Mouse (Mus musculus): Measurements from ENCODE around the gene Vmn1r210. TPM values are rescaled to one million over a fixed set of nuclear protein-coding genes. Genes with fewer than 3 reads are reported as not detected.
"Not testable (repeated sequence)": the region's sequence is repeated elsewhere in the genome, so short reads cannot be mapped to it uniquely, and the experiment has no call there.

Vmn1r210 gene
- total RNA-seq (2021), result not detected
- long read RNA-seq, experiment 1, result 0 reads
- long read RNA-seq, experiment 2, result 0 reads

GRCm38 (mm10) chr13:22831248-22831647 is at the start of gene Vmn1r210:
TSS of gene Vmn1r210 (minus strand) at chr13:22831348.
- DNase-seq (ENCODE audit: low spot score in 2 of 2), result no peak

- DNase-seq (ENCODE audit: low spot score in 2 of 2), result no peak
These were observed 48.1 kb upstream of the Vmn1r210 start for GRCm38 (mm10) chr13:22879257-22879656.

- DNase-seq (ENCODE audit: low spot score in 2 of 2), result no peak
These were observed 26.3 kb upstream of the Vmn1r210 start, which contains the start of gene Vmn1r211 for GRCm38 (mm10) chr13:22857461-22857860. TSS of gene Vmn1r211 (minus strand) at chr13:22857561.

- DNase-seq (ENCODE audit: low spot score in 2 of 2), result no peak
These were observed 23.6 kb upstream of the Vmn1r210 start for GRCm38 (mm10) chr13:22854760-22855159.

DNA sequence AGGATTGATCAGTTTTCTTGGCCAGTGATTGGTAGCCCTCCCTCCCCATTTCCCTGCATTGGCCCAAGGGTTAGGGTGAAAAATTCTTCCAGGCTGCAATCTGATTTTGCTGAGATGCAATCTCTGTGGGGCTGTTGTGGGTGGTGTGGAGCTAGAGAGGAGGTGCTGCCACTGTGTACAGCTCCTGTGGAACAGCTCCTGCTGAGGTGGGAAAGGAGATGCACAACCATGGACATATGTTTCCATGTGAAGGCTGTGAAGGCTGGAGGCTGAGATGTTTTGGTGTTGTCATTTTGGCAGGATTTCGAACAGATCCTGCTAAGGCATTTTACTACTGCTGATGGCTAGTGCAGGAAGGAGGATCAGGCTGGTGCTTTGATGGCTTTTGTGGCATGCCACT is 15.7 kb upstream of the Vmn1r210 start:
- no peak for DNase-seq (ENCODE audit: low spot score in 2 of 2)

DNA sequence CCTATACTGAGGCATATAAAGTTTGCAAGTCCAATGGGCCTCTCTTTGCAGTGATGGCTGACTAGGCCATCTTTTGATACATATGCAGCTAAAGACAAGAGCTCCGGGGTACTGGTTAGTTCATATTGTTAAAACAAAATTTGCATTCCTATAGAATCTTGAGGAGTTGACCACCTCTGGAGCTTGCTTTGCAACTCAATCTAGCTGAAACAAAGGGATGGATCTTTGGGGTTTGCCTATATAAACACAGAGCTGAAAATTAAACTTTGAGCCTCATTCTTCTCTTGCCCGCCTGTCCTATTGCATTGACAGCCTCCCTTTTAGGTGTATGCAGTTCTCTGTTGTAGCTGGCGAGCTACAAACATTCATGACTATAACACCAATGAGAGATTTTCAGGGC is 13.2 kb upstream of the Vmn1r210 start:
- not testable (repeated sequence) for DNase-seq (ENCODE audit: low spot score in 2 of 2)

DNA sequence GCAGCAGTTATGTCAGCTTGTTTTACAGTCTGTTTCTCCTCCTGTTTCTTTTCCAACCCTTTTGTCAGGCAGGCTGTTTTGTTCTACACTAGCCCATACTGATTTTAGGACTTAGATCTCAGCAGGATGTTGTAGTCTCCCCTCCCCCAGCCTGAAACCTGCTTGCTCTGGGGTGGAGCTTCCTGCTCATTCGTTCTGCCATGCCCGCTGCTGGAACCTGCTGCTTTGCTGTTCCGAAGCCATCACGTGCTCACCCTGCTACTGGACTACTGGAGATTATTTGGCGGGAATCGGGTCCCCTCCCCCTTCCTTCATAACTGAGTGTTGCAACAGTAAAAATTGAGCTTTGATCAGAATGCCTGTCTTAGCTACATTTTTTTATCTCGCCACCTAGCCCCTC is 1.8 kb downstream of the Vmn1r210 start:
- not testable (repeated sequence) for DNase-seq (ENCODE audit: low spot score in 2 of 2)

GRCm38 (mm10) chr13:22821601-22822000 is 9.5 kb downstream of the Vmn1r210 start:
- not testable (repeated sequence) for DNase-seq (ENCODE audit: low spot score in 2 of 2)

GRCm38 (mm10) chr13:22809582-22809981 is 21.6 kb downstream of the Vmn1r210 start, which contains the start of gene Vmn1r209:
TSS of gene Vmn1r209 (minus strand) at chr13:22809682.
- not testable (repeated sequence) for DNase-seq (ENCODE audit: low spot score in 2 of 2)

- not testable (repeated sequence) for DNase-seq (ENCODE audit: low spot score in 2 of 2)
These were observed 43.1 kb downstream of the Vmn1r210 start for GRCm38 (mm10) chr13:22788096-22788495.

GRCm38 (mm10) chr13:22784159-22784558 is 47.0 kb downstream of the Vmn1r210 start:
- not testable (repeated sequence) for DNase-seq (ENCODE audit: low spot score in 2 of 2)

DNA sequence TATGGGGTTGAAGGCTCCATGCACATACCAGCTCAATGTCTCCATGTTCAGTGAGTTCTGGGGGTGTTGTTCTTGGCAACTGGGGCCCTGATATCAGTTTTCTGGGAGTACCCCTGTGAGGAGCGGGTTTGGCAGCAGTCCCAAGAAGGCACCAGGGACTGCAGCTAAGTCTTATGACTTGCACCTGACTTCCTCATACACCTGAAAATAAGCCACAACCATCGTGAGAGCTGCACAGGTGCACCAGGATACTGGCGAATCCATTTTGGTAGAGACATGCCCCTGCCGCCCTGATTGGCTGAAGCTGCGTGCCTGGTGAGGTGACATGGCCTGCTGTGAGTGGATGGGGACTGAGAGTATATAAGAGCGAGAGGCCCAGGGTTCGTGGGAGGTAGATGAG is 53.8 kb downstream of the Vmn1r210 start, which contains the start of gene Vmn1r208:
Vmn1r208 (minus strand) TSS at position 101 of the 400 bp plus-strand sequence.
- DNase-seq (ENCODE audit: low spot score in 2 of 2), result not testable (repeated sequence)

Other genes with a start within 250 kb of the Vmn1r210 start
- not detected for gene Vmn1r205, start 238.3 kb downstream of the Vmn1r210 start, total RNA-seq (2021)
- not detected for gene Vmn1r206, start 207.1 kb downstream of the Vmn1r210 start, total RNA-seq (2021)
- gene Vmn1r207-ps, start 101.7 kb downstream of the Vmn1r210 start, total RNA-seq (2021), result under 1 TPM; 0.07 to 0.19 TPM
- not detected for gene Vmn1r208, start 53.9 kb downstream of the Vmn1r210 start, total RNA-seq (2021)
- gene Vmn1r209, start 21.7 kb downstream of the Vmn1r210 start, total RNA-seq (2021), result under 1 TPM in 1 of 2 experiments, not detected in 1; 0.07 TPM
- not detected for gene Vmn1r211, start 26.2 kb upstream of the Vmn1r210 start, total RNA-seq (2021)
- not detected for gene Vmn1r212, start 52.9 kb upstream of the Vmn1r210 start, total RNA-seq (2021)
- not detected for gene Vmn1r213, start 176.3 kb upstream of the Vmn1r210 start, total RNA-seq (2021)
- not detected for gene Vmn1r214, start 199.1 kb upstream of the Vmn1r210 start, total RNA-seq (2021)
- not detected for gene Vmn1r215, start 236.7 kb upstream of the Vmn1r210 start, total RNA-seq (2021)

Data from layer of hippocampus, postnatal 14 days (tissue).